Mouse (Mus musculus): Measurements from ENCODE around the gene Trim80. TPM values are rescaled to one million over a fixed set of nuclear protein-coding genes. Genes with fewer than 3 reads are reported as not detected.
"Not testable (repeated sequence)": the region's sequence is repeated elsewhere in the genome, so short reads cannot be mapped to it uniquely, and the experiment has no call there.

The Trim80 gene
- polyA plus RNA-seq, 1 experiment: not detected

- Histone ChIP-seq H3K79me2 (ENCODE audit: control insufficient read depth, insufficient read depth) (peaks cover 25% of the 10 kb centered on the region), H3K79me3 (ENCODE audit: low read depth) (peaks cover 10% of the 10 kb centered on the region), H3K4me3 (ENCODE audit: insufficient read depth, poor library complexity, severe bottlenecking) (peak within 1 kb of the TSS; percentile 91), H3ac (ENCODE audit: control insufficient read depth, insufficient read length, low read depth) (peak within 1 kb of the TSS; percentile 75), H3K27me3 (ENCODE audit: control insufficient read depth, insufficient read depth, insufficient read length) (no peaks in the 10 kb centered on the region), H3K36me3 (ENCODE audit: control insufficient read depth, insufficient read depth) (peaks cover 15% of the 10 kb centered on the region)
- TF ChIP-seq CTCF (IDR thresholded peaks at IDR 0.05; ENCODE audit: control insufficient read depth, insufficient read depth, insufficient read length): peak; percentile 47
- no peak for TF ChIP-seq USF1 (IDR thresholded peaks at IDR 0.05; ENCODE audit: low read depth)
- no peak for TF ChIP-seq MYOG (IDR thresholded peaks at IDR 0.05; ENCODE audit: control insufficient read depth, extremely low read depth, insufficient read length)
- TF ChIP-seq MAX (IDR thresholded peaks at IDR 0.05): peak; percentile 10
These were observed 51.2 kb downstream of the Trim80 start, which contains the start of gene Nt5c for GRCm38 (mm10) chr11:115491356-115492083. TSS of gene Nt5c (minus strand) at chr11:115491862.

- H3K79me2 ChIP-seq (ENCODE audit: control insufficient read depth, insufficient read depth): peaks cover 25% of the 10 kb centered on the region
- peaks cover 17% of the 10 kb centered on the region for H3K36me3 ChIP-seq (ENCODE audit: control insufficient read depth, insufficient read depth)
- TF ChIP-seq MAX (IDR thresholded peaks at IDR 0.05) (no peak), FOSL1 (IDR thresholded peaks at IDR 0.05; ENCODE audit: insufficient read depth, low read length, poor library complexity, severe bottlenecking) (no peak), CTCF (IDR thresholded peaks at IDR 0.05; ENCODE audit: control insufficient read depth, insufficient read depth, insufficient read length) (no peak), MYOG (IDR thresholded peaks at IDR 0.05; ENCODE audit: control insufficient read depth, extremely low read depth, insufficient read length) (no peak), CEBPB (IDR thresholded peaks at IDR 0.05; ENCODE audit: low read depth) (no peak), USF1 (IDR thresholded peaks at IDR 0.05; ENCODE audit: low read depth) (no peak), MYOD1 (IDR thresholded peaks at IDR 0.05; ENCODE audit: control insufficient read depth, insufficient read length, low read depth) (no peak)
- H3K27me3 ChIP-seq (ENCODE audit: control insufficient read depth, insufficient read depth, insufficient read length): no peaks in the 10 kb centered on the region
- peak overlapping the region; percentile 73 for H3ac ChIP-seq (ENCODE audit: control insufficient read depth, insufficient read length, low read depth)
- H3K79me3 ChIP-seq (ENCODE audit: low read depth): peaks cover 10% of the 10 kb centered on the region
- H3K4me3 ChIP-seq (ENCODE audit: insufficient read depth, poor library complexity, severe bottlenecking): peak overlapping the region; percentile 91
These were observed 52.0 kb downstream of the Trim80 start for GRCm38 (mm10) chr11:115492387-115492786.

- not testable (repeated sequence) for H3ac ChIP-seq (ENCODE audit: control insufficient read depth, insufficient read length, low read depth); H3K79me2 ChIP-seq (ENCODE audit: control insufficient read depth, insufficient read depth); H3K27me3 ChIP-seq (ENCODE audit: control insufficient read depth, insufficient read depth, insufficient read length); H3K79me3 ChIP-seq (ENCODE audit: low read depth); H3K4me3 ChIP-seq (ENCODE audit: insufficient read depth, poor library complexity, severe bottlenecking)
- peaks cover 43% of the 10 kb centered on the region for H3K36me3 ChIP-seq (ENCODE audit: control insufficient read depth, insufficient read depth)
These were observed 56.2 kb downstream of the Trim80 start for GRCm38 (mm10) chr11:115496559-115496958.

Small RNAs within 50 kb of the gene (microRNA-seq; reads per million reads assigned to microRNA genes)
- not detected for gene Mir3968 (ENCODE audit: borderline microRNAs expressed)

Other genes starting within 250 kb of the Trim80 start
- not detected for gene Grin2c, start 173.3 kb upstream of the Trim80 start, polyA plus RNA-seq (2012; fragmentation: generic; extraction: Trizol)
- gene Fdxr, start 163.5 kb upstream of the Trim80 start, polyA plus RNA-seq (2012; fragmentation: generic; extraction: Trizol): 10.7 TPM
- 0.21 TPM for gene Fads6, start 142.9 kb upstream of the Trim80 start, polyA plus RNA-seq (2012; fragmentation: generic; extraction: Trizol)
- not detected for gene Otop2, start 133.4 kb upstream of the Trim80 start, polyA plus RNA-seq (2012; fragmentation: generic; extraction: Trizol)
- gene Ush1g, start 118.5 kb upstream of the Trim80 start, polyA plus RNA-seq (2012; fragmentation: generic; extraction: Trizol): 0.01 TPM
- not detected for gene Otop3, start 105.8 kb upstream of the Trim80 start, polyA plus RNA-seq (2012; fragmentation: generic; extraction: Trizol)
- gene Hid1, start 72.8 kb upstream of the Trim80 start, polyA plus RNA-seq (2012; fragmentation: generic; extraction: Trizol): 14.4 TPM
- 23.2 TPM for gene Cdr2l, start 58.6 kb upstream of the Trim80 start, polyA plus RNA-seq (2012; fragmentation: generic; extraction: Trizol)
- 186 TPM for gene Mrpl58, start 36.8 kb upstream of the Trim80 start, polyA plus RNA-seq (2012; fragmentation: generic; extraction: Trizol)
- 530 TPM for gene Atp5h, start 20.6 kb upstream of the Trim80 start, polyA plus RNA-seq (2012; fragmentation: generic; extraction: Trizol)
- gene Kctd2, start 20.4 kb upstream of the Trim80 start, polyA plus RNA-seq (2012; fragmentation: generic; extraction: Trizol): 26.7 TPM
- gene Slc16a5, start 21.9 kb downstream of the Trim80 start, polyA plus RNA-seq (2012; fragmentation: generic; extraction: Trizol): 0.07 TPM
- gene Armc7, start 35.1 kb downstream of the Trim80 start, polyA plus RNA-seq (2012; fragmentation: generic; extraction: Trizol): 5.4 TPM
- 109 TPM for gene Nt5c, start 51.3 kb downstream of the Trim80 start, polyA plus RNA-seq (2012; fragmentation: generic; extraction: Trizol)
- 320 TPM for gene Jpt1, start 73.8 kb downstream of the Trim80 start, polyA plus RNA-seq (2012; fragmentation: generic; extraction: Trizol)
- gene Sumo2, start 95.7 kb downstream of the Trim80 start, polyA plus RNA-seq (2012; fragmentation: generic; extraction: Trizol): 384 TPM
- 110 TPM for gene Nup85, start 123.9 kb downstream of the Trim80 start, polyA plus RNA-seq (2012; fragmentation: generic; extraction: Trizol)
- 79.7 TPM for gene Mrps7, start 163.4 kb downstream of the Trim80 start, polyA plus RNA-seq (2012; fragmentation: generic; extraction: Trizol)
- gene Gga3, start 163.5 kb downstream of the Trim80 start, polyA plus RNA-seq (2012; fragmentation: generic; extraction: Trizol): 16.0 TPM
- 13.4 TPM for gene Mif4gd, start 172.4 kb downstream of the Trim80 start, polyA plus RNA-seq (2012; fragmentation: generic; extraction: Trizol)
- gene Slc25a19, start 187.8 kb downstream of the Trim80 start, polyA plus RNA-seq (2012; fragmentation: generic; extraction: Trizol): 13.7 TPM

Measured in C2C12 (cell line).